Mouse (Mus musculus): ENCODE results near the gene 1700003F12Rik. TPM values are rescaled to one million over a fixed set of nuclear protein-coding genes. Genes with fewer than 3 reads are reported as not detected.

1700003F12Rik gene
- total RNA-seq, 2 experiments from 2014 or later, result 0.98 to 1.4 TPM

DNA sequence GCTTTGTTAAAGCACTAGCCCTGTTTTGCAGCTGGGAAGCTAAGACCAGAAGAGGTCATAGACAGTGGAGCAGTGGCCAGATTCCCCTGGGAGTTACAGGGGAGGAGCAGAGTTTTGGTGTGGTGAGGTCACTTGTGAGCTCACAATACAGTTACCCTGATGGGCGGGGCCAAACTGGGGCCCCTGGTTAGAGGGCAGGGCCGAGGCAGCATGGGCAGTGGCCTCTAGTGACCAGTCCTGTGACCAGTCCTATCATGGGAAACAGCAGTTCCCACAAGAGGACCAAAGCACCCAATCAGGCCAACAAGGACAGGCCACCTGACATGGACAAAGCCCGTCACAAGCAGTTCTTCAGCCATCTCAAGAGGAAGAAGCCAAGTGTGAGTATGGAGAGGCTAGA, 1.8 kb downstream of the 1700003F12Rik start:
- intact Hi-C loops (cut with DNase I), result no loop called here
- DNase-seq, result no peak

DNA sequence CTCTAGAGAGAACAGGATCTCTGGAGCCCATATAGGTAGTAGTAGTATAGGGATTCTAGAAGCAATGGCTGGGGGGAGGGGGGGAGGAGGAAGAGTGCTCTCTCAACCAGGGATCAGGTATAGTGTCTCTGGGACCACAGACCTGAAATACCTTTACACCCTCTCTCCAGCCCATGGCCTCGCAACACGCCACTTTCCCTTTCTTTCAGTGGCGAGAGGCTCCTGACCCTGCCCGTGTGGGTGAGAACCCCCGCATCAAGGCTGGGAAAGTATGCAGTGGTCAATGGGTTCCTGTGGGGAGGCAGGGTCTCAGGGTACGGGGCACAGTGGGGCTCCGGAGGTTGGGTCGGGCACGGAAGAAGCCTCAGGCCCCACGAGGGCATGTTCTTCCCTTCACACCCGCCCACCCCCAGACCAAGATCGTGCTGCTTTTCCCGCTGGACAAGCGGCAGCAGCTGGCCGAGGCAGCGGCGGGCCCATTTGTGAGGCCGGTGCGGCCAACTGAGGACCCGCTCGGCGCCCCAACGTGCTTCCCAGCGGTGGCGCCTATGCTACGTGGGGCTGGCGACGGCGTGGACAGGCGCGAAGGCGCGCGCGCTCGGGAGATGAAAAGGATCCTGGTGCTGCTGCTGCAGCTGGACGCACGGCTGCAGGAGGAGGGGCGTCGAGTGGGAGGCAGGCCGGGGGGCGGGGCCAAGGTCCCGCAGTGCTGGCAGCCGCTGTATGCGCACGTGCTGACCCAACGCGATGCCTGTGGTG, 2.4 kb downstream of the 1700003F12Rik start:
- intact Hi-C loops (cut with DNase I), result no loop called here
- DNase-seq, result peak; percentile 80

DNA sequence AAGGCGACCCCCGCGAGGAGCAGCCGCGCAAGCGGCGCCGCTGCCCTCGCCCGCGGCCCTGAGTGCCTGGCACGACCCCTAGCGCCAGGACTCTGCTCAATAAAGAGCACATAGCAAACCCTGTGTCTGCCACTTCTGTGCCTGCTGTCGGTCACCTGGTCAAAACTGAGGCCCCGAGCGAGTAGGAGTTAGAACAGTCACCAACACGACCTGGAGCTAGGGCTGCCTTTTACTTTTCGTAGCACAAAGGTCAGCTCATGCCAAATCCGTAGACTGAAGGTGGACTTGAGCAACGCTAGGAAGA, 3.0 kb downstream of the 1700003F12Rik start:
- intact Hi-C loops (cut with DNase I), result no loop called here

DNA sequence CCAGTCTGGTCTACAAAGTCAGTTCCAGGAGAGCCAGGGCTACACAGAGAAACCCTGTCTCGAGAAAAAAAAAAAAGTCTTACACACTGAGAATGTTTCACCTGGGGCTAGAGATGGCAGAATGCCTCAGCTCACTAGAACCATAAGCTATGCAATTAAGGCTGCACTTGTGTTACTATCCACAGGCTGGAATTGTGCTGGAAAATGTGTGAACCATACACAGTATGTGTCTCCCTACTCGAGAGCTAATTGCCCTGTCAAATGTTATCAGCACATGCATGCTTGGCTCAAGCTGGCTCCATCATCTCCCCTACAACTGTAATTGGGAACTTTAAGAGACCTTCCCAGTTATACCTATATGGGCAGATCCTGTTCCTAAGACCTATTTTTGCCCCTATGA, 4.1 kb downstream of the 1700003F12Rik start:
- DNase-seq, result no peak
- intact Hi-C loops (cut with DNase I), result no loop called here

More for the DNA sequence above, 3.0 kb downstream of the 1700003F12Rik start:
- no peak for DNase-seq

DNA sequence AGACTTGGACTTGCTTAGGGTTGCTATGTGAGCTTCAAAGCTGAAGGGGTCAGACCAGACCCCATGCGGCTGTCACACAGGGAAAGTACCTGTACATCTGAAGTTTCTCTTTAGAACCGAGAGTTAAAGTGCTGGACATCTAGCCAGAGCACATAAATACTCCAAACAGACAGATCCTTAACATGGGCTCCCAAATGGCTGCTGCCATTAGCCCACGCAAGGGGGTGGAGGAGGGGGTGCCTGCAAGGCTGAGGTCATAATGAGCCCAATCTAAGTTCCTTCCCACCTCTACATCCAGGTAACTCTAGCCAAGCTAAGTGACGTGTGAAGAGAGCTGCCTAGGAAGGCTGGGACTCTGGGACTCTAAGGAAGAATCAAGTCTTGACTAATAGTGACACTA, 4.6 kb downstream of the 1700003F12Rik start, which contains the start of gene Actl10:
Gene Actl10 (plus strand): TSS at position 301 of the 400 bp plus-strand sequence.
- DNase-seq, result no peak
- intact Hi-C loops (cut with DNase I), result no loop called here

- intact Hi-C loops (cut with DNase I), result no loop called here
These were observed 5.0 kb downstream of the 1700003F12Rik start for GRCm38 (mm10) chr2:154551927-154552326.

DNA sequence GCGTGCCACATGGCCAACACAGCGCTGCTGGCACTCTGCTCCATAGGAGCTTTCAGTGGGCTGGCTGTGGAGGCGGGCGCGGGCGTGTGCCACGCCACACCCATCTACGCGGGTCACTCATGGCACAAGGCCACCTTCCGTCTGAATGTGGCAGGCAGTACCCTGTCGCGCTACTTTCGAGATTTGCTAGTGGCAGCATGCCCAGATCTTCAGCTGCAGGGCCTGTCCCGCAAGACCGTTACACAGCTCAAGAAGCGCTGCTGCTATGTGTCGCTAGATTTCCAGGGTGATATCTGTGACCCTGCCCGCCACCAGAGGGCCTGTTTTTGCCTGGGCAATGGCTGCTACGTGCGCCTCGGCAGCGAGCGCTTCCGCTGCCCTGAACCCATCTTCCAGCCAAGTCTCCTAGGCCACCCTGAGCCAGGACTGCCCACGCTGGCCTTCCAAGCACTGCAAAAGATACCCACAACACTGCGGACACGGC, 5.6 kb downstream of the 1700003F12Rik start:
- intact Hi-C loops (cut with DNase I), result no loop called here
- peak; percentile 98 for DNase-seq

More at GRCm38 (mm10) chr2:154551927-154552326, 5.0 kb downstream of the 1700003F12Rik start:
- no peak for DNase-seq

- intact Hi-C loops (cut with DNase I), result no loop called here
These were observed 8.3 kb downstream of the 1700003F12Rik start for GRCm38 (mm10) chr2:154555235-154555634.

DNA sequence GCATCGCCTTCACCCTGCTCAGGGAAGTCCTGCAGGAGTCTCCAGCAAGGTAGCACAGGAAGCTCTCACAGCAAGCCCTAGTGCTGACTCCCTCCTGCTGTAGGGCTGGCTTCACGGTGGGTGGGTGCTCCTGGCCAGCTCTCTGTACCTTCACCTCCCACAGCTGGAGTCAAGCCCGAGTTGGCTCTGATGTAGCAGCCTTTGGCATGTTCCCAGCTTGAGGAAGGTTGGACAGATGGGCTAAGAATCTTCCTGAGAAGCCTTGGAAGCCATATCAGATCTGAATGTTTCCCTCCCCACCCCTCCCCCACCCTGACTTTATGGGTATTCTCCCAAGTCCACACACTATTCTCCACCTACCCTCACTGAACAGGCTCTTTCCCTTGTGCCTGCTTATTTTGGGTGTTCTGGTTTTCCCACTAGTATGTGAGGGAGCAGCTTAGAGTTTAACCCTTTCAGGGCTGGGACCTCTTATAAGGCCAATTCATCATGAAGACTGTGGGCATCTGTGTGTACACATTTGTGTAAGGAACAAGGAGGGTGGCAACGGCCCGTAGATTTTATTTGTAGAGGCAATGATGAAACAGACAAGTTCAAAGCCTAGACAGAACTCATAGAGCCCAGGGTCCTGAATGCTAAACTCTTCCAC, 10.4 kb downstream of the 1700003F12Rik start:
- intact Hi-C loops (cut with DNase I), result no loop called here
- peak; percentile 76 for DNase-seq

More at GRCm38 (mm10) chr2:154555235-154555634, 8.3 kb downstream of the 1700003F12Rik start:
- no peak for DNase-seq

DNA sequence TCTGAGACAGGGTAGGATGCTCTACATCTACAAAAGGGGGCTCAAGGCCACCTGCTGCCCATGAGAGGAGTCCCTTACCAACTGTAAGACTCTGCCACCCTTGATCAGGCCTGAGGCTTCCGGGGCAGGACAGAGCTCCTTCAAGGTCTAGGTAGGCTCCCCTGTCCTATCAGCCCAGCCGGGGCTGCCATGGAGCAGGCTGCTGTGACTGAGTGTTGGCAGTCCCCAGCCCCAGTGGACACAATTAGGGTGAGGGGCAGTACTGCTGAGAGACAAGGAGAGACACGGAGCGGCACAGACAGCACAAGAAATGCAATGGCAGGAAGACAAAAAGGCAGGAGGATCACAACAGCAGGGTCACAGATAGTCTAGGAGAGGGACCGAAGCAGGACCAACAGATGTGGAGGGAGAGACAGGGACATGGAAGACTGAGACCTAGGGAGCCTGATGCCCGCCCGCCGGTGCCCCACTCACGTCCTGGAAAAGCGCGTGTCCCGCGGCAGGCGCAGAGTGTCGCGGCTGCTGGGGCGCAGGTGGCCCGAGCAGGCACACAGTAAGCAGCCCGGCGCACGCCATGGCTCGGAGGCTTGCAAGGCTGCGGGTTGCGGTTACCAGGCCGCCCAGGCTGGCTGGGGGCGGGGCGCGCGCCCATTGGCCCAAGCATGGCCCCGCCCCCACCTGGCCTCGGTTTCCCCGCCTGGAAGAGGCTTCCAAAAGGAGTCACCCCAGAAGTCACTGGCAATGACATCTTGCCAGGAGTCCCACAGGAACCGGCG, 11.6 kb downstream of the 1700003F12Rik start, which contains the start of gene Necab3:
Gene Necab3 (minus strand): TSS at position 627 of the 776 bp plus-strand sequence.
- intact Hi-C loops (cut with DNase I), result no loop called here
- DNase-seq, result peak; percentile 73

- intact Hi-C loops (cut with DNase I), result no loop called here
- no peak for DNase-seq
These were observed 16.8 kb downstream of the 1700003F12Rik start for GRCm38 (mm10) chr2:154563612-154564170.

DNA sequence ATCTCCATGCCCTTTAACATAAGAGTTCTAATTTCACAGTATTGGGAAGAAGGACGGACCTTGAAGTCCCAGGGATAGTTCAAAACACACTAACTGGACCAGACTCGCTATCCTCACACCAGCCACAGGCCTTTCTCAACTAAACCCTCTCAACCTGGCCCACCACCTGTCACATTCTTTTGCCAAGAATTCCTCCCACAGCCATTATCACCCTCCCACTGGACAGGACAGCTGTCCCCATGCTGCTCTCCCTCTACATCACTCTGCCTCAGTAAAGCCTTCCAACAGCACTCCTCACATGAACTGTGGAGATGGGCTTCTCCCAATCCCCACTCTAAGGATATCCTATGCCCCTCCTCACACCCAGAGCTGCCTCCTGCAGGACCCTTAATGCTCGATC, 18.7 kb downstream of the 1700003F12Rik start:
- peak; percentile 78 for DNase-seq
- intact Hi-C loops (cut with DNase I), result no loop called here

DNA sequence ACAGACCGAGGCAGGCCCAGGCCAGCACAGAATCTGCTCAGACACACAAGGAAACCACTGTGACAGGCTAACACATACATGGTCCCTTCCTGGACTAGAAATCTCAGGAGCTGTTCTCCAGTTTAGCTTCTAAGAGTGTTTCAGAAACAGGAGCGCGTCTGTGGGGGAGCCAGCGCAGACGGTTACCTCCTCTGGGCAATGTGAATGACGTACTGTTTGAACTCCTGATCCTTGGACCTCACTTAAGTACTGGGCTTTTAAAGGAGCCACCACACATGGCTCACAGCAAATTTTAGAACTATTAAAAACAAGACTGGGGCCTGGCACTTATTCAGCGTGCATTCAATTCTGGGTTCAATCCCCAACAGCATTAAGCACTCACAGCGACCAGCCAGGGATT, 19.8 kb downstream of the 1700003F12Rik start:
- intact Hi-C loops (cut with DNase I), result no loop called here
- DNase-seq, result no peak

GRCm38 (mm10) chr2:154567766-154568165, 20.9 kb downstream of the 1700003F12Rik start:
- DNase-seq, result no peak
- intact Hi-C loops (cut with DNase I), result no loop called here

GRCm38 (mm10) chr2:154568329-154569070, 21.6 kb downstream of the 1700003F12Rik start:
- DNase-seq, result peak; percentile 80
- intact Hi-C loops (cut with DNase I), result no loop called here

- peak; percentile 64 for DNase-seq
- intact Hi-C loops (cut with DNase I), result no loop called here
These were observed 22.3 kb downstream of the 1700003F12Rik start for GRCm38 (mm10) chr2:154569071-154569748.

- DNase-seq, result peak; percentile 98
- intact Hi-C loops (cut with DNase I), result no loop called here
These were observed 23.0 kb downstream of the 1700003F12Rik start, which contains the start of gene E2f1 for GRCm38 (mm10) chr2:154569836-154570286. E2f1 (minus strand) TSS chr2:154569892.

- intact Hi-C loops (cut with DNase I), result no loop called here
These were observed 23.8 kb downstream of the 1700003F12Rik start for GRCm38 (mm10) chr2:154570666-154571065.

GRCm38 (mm10) chr2:154571266-154571665, 24.4 kb downstream of the 1700003F12Rik start:
- intact Hi-C loops (cut with DNase I), result no loop called here
- DNase-seq, result no peak

More at GRCm38 (mm10) chr2:154570666-154571065, 23.8 kb downstream of the 1700003F12Rik start:
- no peak for DNase-seq
